Mouse (Mus musculus) hindbrain, embryonic 15.5 days (tissue): ENCODE results near the gene Rbm20. TPM values are rescaled to one million over a fixed set of nuclear protein-coding genes. Genes with fewer than 3 reads are reported as not detected.

Experiments used
- ATAC-seq: fragments of 200-750 bp; cut with Nextera tagmentation; 2 replicates; pipeline ENCODE4 v1.8.0; 2017; ENCODE audit warnings: low read depth, moderate number of reproducible peaks, moderate TSS enrichment; ENCODE audit not compliant: low FRiP score
- H3K27ac ChIP-seq: fragments of 300-500 bp; sonication (generic); replicated peaks from 2 replicates; pipeline ENCODE4 v1.5.1; 2015; ENCODE audit warnings: mild to moderate bottlenecking, inconsistent platforms
- H3K27me3 ChIP-seq: fragments of 300-500 bp; sonication (generic); 2 replicates; pipeline ENCODE4 v1.6.1; 2015; ENCODE audit warnings: control low read depth, inconsistent platforms
- H3K36me3 ChIP-seq: fragments of 300-500 bp; sonication (generic); 2 replicates; pipeline ENCODE4 v1.6.1; 2015; ENCODE audit warnings: control low read depth, inconsistent platforms
- H3K4me1 ChIP-seq: fragments of 300-500 bp; sonication (generic); replicated peaks from 2 replicates; pipeline ENCODE4 v1.6.1; 2015; ENCODE audit warnings: control low read depth, inconsistent platforms
- H3K4me2 ChIP-seq: fragments of 300-500 bp; sonication (generic); 2 replicates; pipeline ENCODE4 v1.6.1; 2015; ENCODE audit warnings: moderate library complexity, mild to moderate bottlenecking, inconsistent platforms
- H3K4me3 ChIP-seq: fragments of 300-500 bp; sonication (generic); 2 replicates; pipeline ENCODE4 v1.5.1; 2015; ENCODE audit warnings: mild to moderate bottlenecking, inconsistent platforms
- H3K9ac ChIP-seq: fragments of 300-500 bp; sonication (generic); 2 replicates; pipeline ENCODE4 v1.6.1; 2015; ENCODE audit warnings: inconsistent platforms
- H3K9me3 ChIP-seq: fragments of 300-500 bp; sonication (generic); 2 replicates; pipeline ENCODE4 v1.6.1; 2016; ENCODE audit warnings: control low read depth, inconsistent platforms
- WGBS: fragments of 180-500 bp; shearing (Covaris S2); methylation state at CpG from one replicate; pipeline ENCODE4 v1.1.7; 2015; 5-methylcytosine and 5-hydroxymethylcytosine counted together
- polyA plus RNA-seq: library from polyadenylated mRNA; unstranded; fragments of >200 nt; fragmentation: Nextera tagmentation; extraction: Ambion mirVana; gene quantifications from 2 replicates; pipeline ENCODE4 v1.2.1, GENCODE M21; 2015

Gene Rbm20
- polyA plus RNA-seq, 1 experiment from 2014 or later = 0.71 TPM

- Histone ChIP-seq H3K27me3 (no peaks in the 10 kb centered on the region), H3K4me3 (no peak overlapping the region), H3K36me3 (no peaks in the 10 kb centered on the region), H3K27ac (no peak overlapping the region), H3K9ac (no peak overlapping the region), H3K4me1 (0 out of 2 replicates have a peak, but pooled peaks cover 4% of the 10 kb centered on the region), H3K9me3 (no peaks in the 10 kb centered on the region), H3K4me2 (no peak overlapping the region)
- 89% methylated on average over 7 of the region's 7 CpGs for WGBS
- ATAC-seq = no peak
Measured at GRCm38 (mm10) chr19:53764688-53765478, 87.8 kb downstream of the Rbm20 start.

GRCm38 (mm10) chr19:53768478-53768877 lies 91.4 kb downstream of the Rbm20 start:
- Histone ChIP-seq H3K9me3 (no peaks in the 10 kb centered on the region), H3K27me3 (no peaks in the 10 kb centered on the region), H3K36me3 (no peaks in the 10 kb centered on the region), H3K4me1 (0 out of 2 replicates have a peak, but pooled peaks cover 4% of the 10 kb centered on the region), H3K4me3 (no peak overlapping the region), H3K9ac (no peak overlapping the region), H3K27ac (no peak overlapping the region), H3K4me2 (no peak overlapping the region)
- no peak for ATAC-seq
- 31% methylated on average over 3 of the region's 3 CpGs for WGBS

GRCm38 (mm10) chr19:53773937-53774640 lies 97.0 kb downstream of the Rbm20 start:
- H3K4me1 ChIP-seq = no peaks in the 10 kb centered on the region
- H3K27ac ChIP-seq = no peak overlapping the region
- no peak overlapping the region for H3K4me3 ChIP-seq
- H3K4me2 ChIP-seq = no peak overlapping the region
- no peak overlapping the region for H3K9ac ChIP-seq
- peak; percentile 51; the same call in 1 of the 2 replicates for ATAC-seq
- no peaks in the 10 kb centered on the region for H3K27me3 ChIP-seq
- no peaks in the 10 kb centered on the region for H3K36me3 ChIP-seq
- no peaks in the 10 kb centered on the region for H3K9me3 ChIP-seq
- WGBS = 52% methylated on average over 11 of the region's 11 CpGs

- Histone ChIP-seq H3K27ac (no peak overlapping the region), H3K27me3 (no peaks in the 10 kb centered on the region), H3K36me3 (no peaks in the 10 kb centered on the region), H3K4me3 (no peak overlapping the region), H3K4me2 (no peak overlapping the region), H3K4me1 (no peaks in the 10 kb centered on the region), H3K9me3 (no peaks in the 10 kb centered on the region), H3K9ac (no peak overlapping the region)
- WGBS = 52% methylated on average over 7 of the region's 7 CpGs
- no peak for ATAC-seq
Measured at GRCm38 (mm10) chr19:53774641-53775350, 97.7 kb downstream of the Rbm20 start.

GRCm38 (mm10) chr19:53779402-53779801 lies 102.3 kb downstream of the Rbm20 start:
- no peak for ATAC-seq
- Histone ChIP-seq H3K27ac (no peak overlapping the region), H3K36me3 (no peaks in the 10 kb centered on the region), H3K4me1 (no peaks in the 10 kb centered on the region), H3K9ac (no peak overlapping the region), H3K4me3 (no peak overlapping the region), H3K4me2 (no peak overlapping the region), H3K27me3 (no peaks in the 10 kb centered on the region), H3K9me3 (no peaks in the 10 kb centered on the region)
- 86% methylated on average over 9 of the region's 9 CpGs for WGBS

- H3K4me2 ChIP-seq = no peak overlapping the region
- H3K4me1 ChIP-seq = no peaks in the 10 kb centered on the region
- H3K27ac ChIP-seq = no peak overlapping the region
- H3K4me3 ChIP-seq = no peak overlapping the region
- H3K9ac ChIP-seq = no peak overlapping the region
- H3K27me3 ChIP-seq = no peaks in the 10 kb centered on the region
- H3K36me3 ChIP-seq = no peaks in the 10 kb centered on the region
- no peaks in the 10 kb centered on the region for H3K9me3 ChIP-seq
- no peak for ATAC-seq
- 92% methylated on average over 4 of the region's 4 CpGs for WGBS
Measured at GRCm38 (mm10) chr19:53779818-53780217, 102.7 kb downstream of the Rbm20 start.

- H3K9me3 ChIP-seq = no peaks in the 10 kb centered on the region
Measured at GRCm38 (mm10) chr19:53780752-53781602, 103.9 kb downstream of the Rbm20 start.

GRCm38 (mm10) chr19:53781826-53782225 lies 104.7 kb downstream of the Rbm20 start:
- Histone ChIP-seq H3K27ac (no peak overlapping the region), H3K27me3 (no peaks in the 10 kb centered on the region), H3K4me2 (no peak overlapping the region), H3K36me3 (no peaks in the 10 kb centered on the region), H3K9ac (no peak overlapping the region), H3K9me3 (no peaks in the 10 kb centered on the region), H3K4me1 (peaks cover 8% of the 10 kb centered on the region), H3K4me3 (no peak overlapping the region)
- no peak for ATAC-seq
- 90% methylated on average over 7 of the region's 7 CpGs for WGBS

More at GRCm38 (mm10) chr19:53780752-53781602, 103.9 kb downstream of the Rbm20 start:
- H3K27ac ChIP-seq = no peak overlapping the region
- H3K27me3 ChIP-seq = no peaks in the 10 kb centered on the region
- no peaks in the 10 kb centered on the region for H3K4me1 ChIP-seq
- H3K36me3 ChIP-seq = no peaks in the 10 kb centered on the region
- 73% methylated on average over 9 of the region's 9 CpGs for WGBS
- H3K9ac ChIP-seq = no peak overlapping the region
- ATAC-seq = no peak
- H3K4me3 ChIP-seq = no peak overlapping the region
- H3K4me2 ChIP-seq = no peak overlapping the region

- Histone ChIP-seq H3K4me2 (no peak overlapping the region), H3K9ac (no peak overlapping the region), H3K36me3 (no peaks in the 10 kb centered on the region), H3K9me3 (no peaks in the 10 kb centered on the region), H3K4me1 (peaks cover 10% of the 10 kb centered on the region), H3K27ac (no peak overlapping the region), H3K4me3 (no peak overlapping the region), H3K27me3 (no peaks in the 10 kb centered on the region)
- ATAC-seq = no peak
- 91% methylated on average over 3 of the region's 3 CpGs for WGBS
Measured at GRCm38 (mm10) chr19:53785352-53785751, 108.2 kb downstream of the Rbm20 start.

GRCm38 (mm10) chr19:53786239-53786638 lies 109.1 kb downstream of the Rbm20 start:
- Histone ChIP-seq H3K9ac (no peak overlapping the region), H3K27ac (no peak overlapping the region), H3K36me3 (no peaks in the 10 kb centered on the region), H3K9me3 (no peaks in the 10 kb centered on the region), H3K4me3 (no peak overlapping the region), H3K27me3 (no peaks in the 10 kb centered on the region), H3K4me2 (no peak overlapping the region), H3K4me1 (peaks cover 10% of the 10 kb centered on the region)
- 50% methylated on average over 2 of the region's 2 CpGs for WGBS
- no peak for ATAC-seq

GRCm38 (mm10) chr19:53786836-53787235 lies 109.7 kb downstream of the Rbm20 start:
- Histone ChIP-seq H3K4me1 (peaks cover 10% of the 10 kb centered on the region), H3K4me3 (no peak overlapping the region), H3K27ac (no peak overlapping the region), H3K36me3 (no peaks in the 10 kb centered on the region), H3K27me3 (no peaks in the 10 kb centered on the region), H3K9me3 (no peaks in the 10 kb centered on the region), H3K4me2 (no peak overlapping the region), H3K9ac (no peak overlapping the region)
- no peak for ATAC-seq
- WGBS = 58% methylated on average over 5 of the region's 5 CpGs
